Mouse (Mus musculus) neural tube, embryonic 13.5 days (tissue): ENCODE measurements around the gene Hist1h2ac. TPM values are rescaled to one million over a fixed set of nuclear protein-coding genes. Genes with fewer than 3 reads are reported as not detected.
A peak's percentile ranks its signal among the peaks of the same experiment; 100 is the strongest.
"Not testable (repeated sequence)": the region's sequence is repeated elsewhere in the genome, so short reads cannot be mapped to it uniquely, and the experiment has no call there.

Source experiments
- ATAC-seq: fragments of 200-750 bp; cut with Nextera tagmentation; 2 replicates; pipeline ENCODE4 v1.8.0; 2017; ENCODE audit warnings: low read depth, mild to moderate bottlenecking, moderate TSS enrichment, moderate library complexity
- H3K27ac ChIP-seq: fragments of 300-500 bp; sonication (generic); replicated peaks from 2 replicates; pipeline ENCODE4 v1.5.1; 2015; ENCODE audit warnings: moderate library complexity, mild to moderate bottlenecking, inconsistent platforms
- H3K27me3 ChIP-seq: fragments of 300-500 bp; sonication (generic); 2 replicates; pipeline ENCODE4 v1.6.1; 2015; ENCODE audit warnings: mild to moderate bottlenecking, inconsistent platforms
- H3K36me3 ChIP-seq: fragments of 300-500 bp; sonication (generic); 2 replicates; pipeline ENCODE4 v1.6.1; 2015; ENCODE audit warnings: mild to moderate bottlenecking, inconsistent platforms
- H3K4me1 ChIP-seq: fragments of 300-500 bp; sonication (generic); replicated peaks from 2 replicates; pipeline ENCODE4 v1.6.1; 2015; ENCODE audit warnings: inconsistent platforms
- H3K4me2 ChIP-seq: fragments of 300-500 bp; sonication (generic); 2 replicates; pipeline ENCODE4 v1.6.1; 2015; ENCODE audit warnings: inconsistent platforms, mild to moderate bottlenecking, moderate library complexity
- H3K4me3 ChIP-seq: fragments of 300-500 bp; sonication (generic); 2 replicates; pipeline ENCODE4 v1.5.1; 2015; ENCODE audit warnings: mild to moderate bottlenecking, inconsistent platforms
- H3K9ac ChIP-seq: fragments of 300-500 bp; sonication (generic); 2 replicates; pipeline ENCODE4 v1.6.1; 2015; ENCODE audit warnings: moderate library complexity, mild to moderate bottlenecking, inconsistent platforms
- H3K9me3 ChIP-seq: fragments of 300-500 bp; sonication (generic); 2 replicates; pipeline ENCODE4 v1.6.1; 2016; ENCODE audit warnings: inconsistent platforms
- WGBS: fragments of 180-500 bp; shearing (Covaris S2); methylation state at CpG from one replicate; pipeline ENCODE4 v1.1.7; 2015; 5-methylcytosine and 5-hydroxymethylcytosine counted together
- microRNA-seq: library from miRNA; unstranded; fragments of <30 nt; microRNA quantifications from one replicate; pipeline ENCODE4, GENCODE M21; 2016
- polyA plus RNA-seq: library from polyadenylated mRNA; unstranded; fragments of >200 nt; fragmentation: Nextera tagmentation; extraction: Ambion mirVana; gene quantifications from 2 replicates; pipeline ENCODE4 v1.2.1, GENCODE M21; 2015

The Hist1h2ac gene
- polyA plus RNA-seq, 1 experiment from 2014 or later: 0.66 TPM

DNA sequence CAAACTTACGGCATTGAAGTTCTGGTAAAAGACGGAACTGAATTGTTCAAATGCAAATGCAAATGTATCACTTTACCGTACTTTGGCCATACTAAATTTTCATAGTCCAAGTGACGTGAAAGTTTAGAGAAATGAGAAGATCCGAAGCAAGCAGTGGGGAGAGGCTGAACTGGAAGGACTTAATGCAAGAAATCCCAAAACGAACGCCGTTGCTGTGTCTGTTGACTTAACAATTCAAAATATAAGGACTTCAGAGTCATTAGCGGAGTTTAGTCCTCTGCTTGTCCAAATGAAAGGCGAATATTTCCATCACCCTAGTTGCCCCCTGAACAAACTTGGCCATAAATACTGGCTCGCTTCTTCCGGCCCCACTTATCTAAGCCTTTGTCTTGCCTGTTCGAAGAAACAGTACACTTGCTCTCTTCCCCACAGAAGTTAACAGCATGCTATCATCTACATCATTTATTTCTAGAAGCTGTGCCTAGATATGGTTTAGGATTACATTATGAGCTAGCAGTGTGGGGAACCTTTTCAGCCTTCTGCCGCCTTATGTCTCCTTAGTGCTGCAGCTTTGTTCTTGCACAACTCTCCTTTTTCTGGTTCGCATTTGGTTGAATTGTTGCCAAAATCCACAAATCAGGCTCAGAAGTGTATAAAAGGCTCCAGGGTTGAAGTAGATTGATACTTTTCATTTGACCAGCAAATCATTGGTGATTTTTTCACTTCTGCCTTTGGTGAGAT lies 1.5 kb upstream of the Hist1h2ac start:
- H3K36me3 ChIP-seq: no peaks in the 10 kb centered on the region
- H3K9me3 ChIP-seq: no peaks in the 10 kb centered on the region
- H3K27ac ChIP-seq: peak overlapping the region; percentile 96
- H3K4me3 ChIP-seq: peak overlapping the region; percentile 50
- peaks cover 27% of the 10 kb centered on the region for H3K4me1 ChIP-seq
- peak overlapping the region; percentile 72 for H3K4me2 ChIP-seq
- H3K27me3 ChIP-seq: no peaks in the 10 kb centered on the region
- ATAC-seq: no peak
- H3K9ac ChIP-seq: peak overlapping the region; percentile 79
- WGBS: 6% methylated on average over 15 of the region's 15 CpGs

DNA sequence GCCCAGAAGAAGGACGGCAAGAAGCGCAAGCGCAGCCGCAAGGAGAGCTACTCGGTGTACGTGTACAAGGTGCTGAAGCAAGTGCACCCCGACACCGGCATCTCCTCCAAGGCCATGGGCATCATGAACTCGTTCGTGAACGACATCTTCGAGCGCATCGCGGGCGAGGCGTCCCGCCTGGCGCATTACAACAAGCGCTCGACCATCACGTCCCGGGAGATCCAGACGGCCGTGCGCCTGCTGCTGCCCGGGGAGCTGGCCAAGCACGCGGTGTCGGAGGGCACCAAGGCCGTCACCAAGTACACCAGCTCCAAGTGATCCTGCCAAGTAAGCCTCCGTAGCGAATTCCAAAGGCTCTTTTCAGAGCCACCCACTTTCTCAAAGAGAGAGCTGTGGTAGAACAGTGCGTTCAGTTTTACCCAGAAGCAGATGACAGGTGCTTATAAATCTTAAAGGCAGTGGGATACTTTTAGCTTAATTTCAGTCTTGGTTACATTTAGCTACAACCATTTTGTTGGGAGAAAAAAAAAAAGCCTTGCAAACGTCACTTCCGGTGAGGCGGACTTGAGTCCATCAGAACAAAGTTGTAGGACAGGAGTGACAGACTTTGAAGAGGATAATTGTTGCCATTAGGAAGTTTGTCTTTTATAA lies 672 bp upstream of the Hist1h2ac start:
- H3K9ac ChIP-seq: peak overlapping the region; percentile 79
- H3K4me3 ChIP-seq: peak overlapping the region; percentile 50
- peak overlapping the region; percentile 72 for H3K4me2 ChIP-seq
- H3K36me3 ChIP-seq, H3K9me3 ChIP-seq, H3K27me3 ChIP-seq: not testable (repeated sequence)
- under 1% methylated on average over 20 of the region's 37 CpGs for WGBS
- peak; percentile 57 for ATAC-seq
- peaks cover 27% of the 10 kb centered on the region for H3K4me1 ChIP-seq
- H3K27ac ChIP-seq: peak overlapping the region; percentile 96

DNA sequence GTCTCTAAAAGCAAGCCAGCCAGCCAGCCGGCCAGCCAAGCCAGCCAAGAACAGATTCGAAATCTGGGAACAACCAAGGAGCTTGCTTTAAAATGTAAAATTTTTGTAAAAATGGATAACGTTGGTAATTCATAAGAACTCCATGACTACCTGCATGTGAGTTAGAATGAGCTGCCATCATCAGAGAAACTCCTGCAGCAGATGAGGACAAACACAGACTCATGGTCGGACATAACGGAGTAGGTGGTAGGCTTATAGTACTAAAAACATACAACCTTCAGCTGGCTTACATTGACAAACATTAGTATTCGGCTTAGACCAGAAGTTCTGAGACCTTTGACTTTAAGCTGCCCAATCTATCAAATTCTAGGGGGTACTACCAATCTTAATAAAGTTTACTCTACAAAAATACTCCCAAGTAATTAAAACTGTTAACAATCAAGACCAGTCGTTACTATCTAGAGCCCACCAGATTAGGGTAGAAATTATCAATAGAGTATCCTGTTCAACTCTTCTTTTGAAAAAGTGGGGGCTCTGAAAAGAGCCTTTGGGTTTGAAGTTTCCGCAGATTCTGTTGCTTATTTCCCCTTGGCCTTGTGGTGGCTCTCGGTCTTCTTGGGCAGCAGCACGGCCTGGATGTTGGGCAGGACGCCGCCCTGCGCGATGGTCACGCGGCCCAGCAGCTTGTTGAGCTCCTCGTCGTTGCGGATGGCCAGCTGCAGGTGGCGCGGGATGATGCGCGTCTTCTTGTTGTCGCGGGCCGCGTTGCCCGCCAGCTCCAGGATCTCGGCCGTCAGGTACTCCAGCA lies 597 bp downstream of the Hist1h2ac start:
- not testable (repeated sequence) for H3K27me3 ChIP-seq, H3K36me3 ChIP-seq, H3K9me3 ChIP-seq
- peak overlapping the region; percentile 96 for H3K27ac ChIP-seq
- H3K4me2 ChIP-seq: peak overlapping the region; percentile 72
- peaks cover 27% of the 10 kb centered on the region for H3K4me1 ChIP-seq
- H3K4me3 ChIP-seq: peak overlapping the region; percentile 50
- 16% methylated on average over 14 of the region's 30 CpGs for WGBS
- peak; percentile 45 for ATAC-seq
- H3K9ac ChIP-seq: peak overlapping the region; percentile 68

DNA sequence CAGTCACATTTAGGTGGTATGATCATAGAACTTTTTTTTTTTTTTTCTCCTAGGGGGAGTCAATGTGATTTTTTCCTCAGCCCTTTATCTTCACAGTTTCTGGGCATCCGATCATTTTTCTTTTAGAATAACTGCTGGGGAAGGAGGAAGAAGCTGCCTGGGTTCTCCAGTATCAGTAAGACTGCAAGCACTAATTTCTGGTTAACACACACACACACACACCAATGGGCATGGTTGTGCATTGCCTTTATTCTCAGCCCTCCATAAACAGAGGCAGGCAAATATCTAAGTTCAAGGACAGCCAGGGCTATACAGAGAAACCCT lies 1.2 kb downstream of the Hist1h2ac start:
- peak overlapping the region; percentile 50 for H3K4me3 ChIP-seq
- H3K27ac ChIP-seq: peak overlapping the region; percentile 96; the same call in 1 of the 2 replicates
- no peak for ATAC-seq
- peaks cover 27% of the 10 kb centered on the region for H3K4me1 ChIP-seq
- WGBS: 42% methylated on average over 1 of the region's 1 CpGs
- H3K4me2 ChIP-seq: peak overlapping the region; percentile 72
- no peaks in the 10 kb centered on the region for H3K27me3 ChIP-seq
- H3K36me3 ChIP-seq: no peaks in the 10 kb centered on the region
- H3K9ac ChIP-seq: peak overlapping the region; percentile 68
- H3K9me3 ChIP-seq: no peaks in the 10 kb centered on the region

DNA sequence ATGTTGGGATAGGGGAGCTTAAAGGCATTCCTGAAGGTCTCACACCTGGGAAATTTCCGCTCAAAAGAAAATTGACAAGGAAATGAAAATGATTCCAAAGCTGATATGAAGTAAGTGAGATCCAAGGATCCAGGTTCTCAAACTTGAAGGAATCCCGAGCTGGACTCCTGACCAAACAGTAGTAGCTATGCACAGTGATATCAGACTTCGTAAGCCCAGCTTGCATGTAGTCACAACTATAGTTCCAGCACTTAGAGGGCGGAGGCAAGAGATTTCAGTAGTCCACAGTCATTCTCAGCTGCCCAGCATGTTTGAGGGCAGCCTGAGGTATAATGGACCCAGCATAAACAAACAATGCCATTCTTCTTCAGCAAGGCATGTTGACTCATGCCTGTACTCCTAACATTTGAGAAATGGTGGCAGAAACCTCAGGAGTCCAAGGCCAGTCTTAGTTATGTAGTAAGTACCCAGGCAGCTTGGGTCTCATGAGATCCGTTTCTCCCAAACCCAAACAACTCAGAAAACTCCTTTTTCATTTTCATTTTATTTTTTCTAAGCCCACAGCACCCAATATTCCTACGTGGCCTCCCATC lies 1.7 kb downstream of the Hist1h2ac start:
- Histone ChIP-seq H3K4me2 (0 out of 2 replicates have a peak overlapping the region, but pooled peaks have one; percentile 72), H3K36me3 (no peaks in the 10 kb centered on the region), H3K4me1 (peaks cover 27% of the 10 kb centered on the region), H3K9me3 (no peaks in the 10 kb centered on the region), H3K9ac (0 out of 2 replicates have a peak overlapping the region, but pooled peaks have one; percentile 68), H3K27me3 (no peaks in the 10 kb centered on the region), H3K27ac (no peak overlapping the region), H3K4me3 (no peak overlapping the region)
- no peak for ATAC-seq
- WGBS: 89% methylated on average over 6 of the region's 6 CpGs

DNA sequence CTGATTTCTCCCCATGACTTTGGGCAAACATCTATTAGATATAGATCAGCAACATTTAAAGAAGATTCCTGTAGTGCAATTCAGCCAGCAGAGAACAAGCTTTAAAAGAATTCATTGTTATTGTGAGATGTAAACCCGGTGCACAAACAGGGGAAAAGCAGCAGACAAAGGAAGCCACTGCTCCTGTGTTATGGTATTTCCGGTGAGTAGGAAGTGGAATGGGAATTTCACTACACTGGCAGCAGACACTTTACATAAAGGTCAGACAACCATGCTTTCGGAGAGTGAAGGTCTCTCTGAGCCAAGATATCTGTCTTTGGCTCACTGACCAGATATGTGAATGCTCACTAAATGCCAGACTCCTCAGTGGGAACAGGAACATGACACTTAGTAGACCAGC lies 21.2 kb downstream of the Hist1h2ac start:
- Histone ChIP-seq H3K27me3 (no peaks in the 10 kb centered on the region), H3K4me1 (no peaks in the 10 kb centered on the region), H3K9ac (no peak overlapping the region), H3K36me3 (no peaks in the 10 kb centered on the region), H3K27ac (no peak overlapping the region), H3K4me2 (no peak overlapping the region), H3K9me3 (no peaks in the 10 kb centered on the region), H3K4me3 (no peak overlapping the region)
- 75% methylated on average over 3 of the region's 3 CpGs for WGBS
- no peak for ATAC-seq

DNA sequence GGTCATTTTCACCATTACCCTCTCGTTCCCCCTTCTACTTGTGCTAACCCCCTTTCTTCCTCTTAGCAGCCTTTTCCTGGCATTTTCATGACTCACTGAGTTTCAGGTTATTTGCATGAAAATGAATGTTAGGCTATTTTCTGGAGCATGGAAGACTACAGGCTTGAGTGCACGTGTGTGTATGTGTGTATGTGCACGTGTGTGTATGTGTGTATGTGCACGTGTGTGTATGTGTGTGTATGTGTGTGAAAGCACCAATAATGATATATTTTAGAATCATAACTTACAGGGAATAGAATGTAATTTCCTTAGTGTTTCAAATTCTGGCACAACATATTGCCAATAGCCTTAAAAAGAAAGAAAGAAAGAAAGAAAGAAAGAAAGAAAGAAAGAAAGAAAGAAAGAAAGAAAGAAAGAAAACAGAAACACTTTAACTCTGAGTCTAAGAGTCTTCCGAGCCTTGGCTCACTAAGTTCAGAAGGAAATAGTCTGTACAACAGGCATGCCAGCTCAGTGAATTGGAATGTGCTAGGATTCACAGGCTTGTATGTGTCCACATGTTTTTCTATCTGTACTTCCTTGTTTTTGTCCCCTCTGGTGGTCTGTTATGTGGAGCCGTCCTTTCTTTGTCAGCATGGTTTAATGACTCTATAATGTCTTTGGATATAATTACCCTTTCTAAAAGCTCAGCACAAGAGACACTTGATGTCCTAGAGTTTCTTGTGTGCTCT lies 23.9 kb downstream of the Hist1h2ac start:
- H3K27me3 ChIP-seq: no peaks in the 10 kb centered on the region
- H3K27ac ChIP-seq: no peak overlapping the region
- H3K9ac ChIP-seq: no peak overlapping the region
- no peaks in the 10 kb centered on the region for H3K4me1 ChIP-seq
- whole genome bisulfite sequencing: 68% methylated on average over 6 of the region's 6 CpGs
- no peak for ATAC-seq
- no peak overlapping the region for H3K4me2 ChIP-seq
- H3K36me3 ChIP-seq: no peaks in the 10 kb centered on the region
- no peak overlapping the region for H3K4me3 ChIP-seq
- H3K9me3 ChIP-seq: no peaks in the 10 kb centered on the region

Small RNA genes lying within 50 kb of the gene (microRNA-seq; reads per million reads assigned to microRNA genes)
- gene Gm44350: not detected

Other genes starting within 250 kb of the Hist1h2ac start
- 0.07 TPM in 1 of 2 replicates, not detected in the other for gene Btn1a1, start 218.0 kb downstream of the Hist1h2ac start, polyA plus RNA-seq
- gene Btn2a2, start 195.1 kb downstream of the Hist1h2ac start, polyA plus RNA-seq: 0.12 and 0.21 TPM in 2 replicates
- gene Hist1h4h, start 152.9 kb downstream of the Hist1h2ac start, polyA plus RNA-seq: 2.4 and 2.6 TPM in 2 replicates
- 0.95 TPM in 1 of 2 replicates, not detected in the other for gene Hist1h2af, start 150.0 kb downstream of the Hist1h2ac start, polyA plus RNA-seq
- 1.1 and 1.3 TPM in 2 replicates for gene Hist1h3g, start 148.5 kb downstream of the Hist1h2ac start, polyA plus RNA-seq
- 0.61 TPM in 1 of 2 replicates, not detected in the other for gene Hist1h2bh, start 140.6 kb downstream of the Hist1h2ac start, polyA plus RNA-seq
- gene Hist1h3f, start 139.9 kb downstream of the Hist1h2ac start, polyA plus RNA-seq: not detected in 2 replicates
- gene Hist1h4f, start 132.3 kb downstream of the Hist1h2ac start, polyA plus RNA-seq: not detected in 2 replicates
- 0.11 and 0.22 TPM in 2 replicates for gene Hist1h1d, start 130.7 kb downstream of the Hist1h2ac start, polyA plus RNA-seq
- gene Hist1h3e, start 121.6 kb downstream of the Hist1h2ac start, polyA plus RNA-seq: 2.0 and 3.2 TPM in 2 replicates
- 12.3 and 18.7 TPM in 2 replicates for gene Hist1h2ae, start 112.7 kb downstream of the Hist1h2ac start, polyA plus RNA-seq
- 2.2 and 3.5 TPM in 2 replicates for gene Hist1h2bg, start 112.6 kb downstream of the Hist1h2ac start, polyA plus RNA-seq
- gene Hist1h2bf, start 109.8 kb downstream of the Hist1h2ac start, polyA plus RNA-seq: 0.81 and 1.6 TPM in 2 replicates
- 1.2 and 1.3 TPM in 2 replicates for gene Hist1h2ad, start 109.6 kb downstream of the Hist1h2ac start, polyA plus RNA-seq
- 0.63 and 2.0 TPM in 2 replicates for gene Hist1h3d, start 108.2 kb downstream of the Hist1h2ac start, polyA plus RNA-seq
- gene Hist1h4d, start 102.3 kb downstream of the Hist1h2ac start, polyA plus RNA-seq: 37.3 and 43.1 TPM in 2 replicates
- gene Hist1h2be, start 62.8 kb downstream of the Hist1h2ac start, polyA plus RNA-seq: 1.6 and 2.1 TPM in 2 replicates
- 6.1 and 8.1 TPM in 2 replicates for gene Hist1h1e, start 61.4 kb downstream of the Hist1h2ac start, polyA plus RNA-seq
- 25.7 and 28.2 TPM in 2 replicates for gene Hist1h2bc, start 251 bp upstream of the Hist1h2ac start, polyA plus RNA-seq
- not detected in 2 replicates for gene Hist1h1t, start 11.9 kb upstream of the Hist1h2ac start, polyA plus RNA-seq
- gene Hist1h4c, start 14.5 kb upstream of the Hist1h2ac start, polyA plus RNA-seq: 2.3 and 2.5 TPM in 2 replicates
- gene Hfe, start 26.9 kb upstream of the Hist1h2ac start, polyA plus RNA-seq: 3.7 and 4.0 TPM in 2 replicates
- 12.5 and 13.1 TPM in 2 replicates for gene Hist1h1c, start 54.9 kb upstream of the Hist1h2ac start, polyA plus RNA-seq
- gene Hist1h3c, start 61.7 kb upstream of the Hist1h2ac start, polyA plus RNA-seq: 1.5 and 2.7 TPM in 2 replicates
- gene Hist1h2bb, start 62.8 kb upstream of the Hist1h2ac start, polyA plus RNA-seq: not detected in 2 replicates
- 5.1 and 9.7 TPM in 2 replicates for gene Hist1h2ab, start 67.2 kb upstream of the Hist1h2ac start, polyA plus RNA-seq
- gene Hist1h3b, start 68.3 kb upstream of the Hist1h2ac start, polyA plus RNA-seq: 0.96 and 2.3 TPM in 2 replicates
- gene Hist1h4b, start 73.1 kb upstream of the Hist1h2ac start, polyA plus RNA-seq: 2.3 TPM in 1 of 2 replicates, not detected in the other
- gene Hist1h4a, start 77.3 kb upstream of the Hist1h2ac start, polyA plus RNA-seq: 1.1 TPM in 1 of 2 replicates, not detected in the other
- 1.1 and 1.5 TPM in 2 replicates for gene Hist1h3a, start 78.4 kb upstream of the Hist1h2ac start, polyA plus RNA-seq
- not detected in 2 replicates for gene Hist1h1a, start 79.7 kb upstream of the Hist1h2ac start, polyA plus RNA-seq
- not detected in 2 replicates for gene Trim38, start 86.0 kb upstream of the Hist1h2ac start, polyA plus RNA-seq
- gene Slc17a2, start 123.0 kb upstream of the Hist1h2ac start, polyA plus RNA-seq: not detected in 2 replicates
- not detected in 2 replicates for gene Slc17a3, start 155.5 kb upstream of the Hist1h2ac start, polyA plus RNA-seq
- not detected in 2 replicates for gene Slc17a1, start 183.8 kb upstream of the Hist1h2ac start, polyA plus RNA-seq
- gene Slc17a4, start 231.1 kb upstream of the Hist1h2ac start, polyA plus RNA-seq: 0.08 and 0.13 TPM in 2 replicates